Mouse (Mus musculus): ENCODE results near the gene Gm37240. TPM values are rescaled to one million over a fixed set of nuclear protein-coding genes. Genes with fewer than 3 reads are reported as not detected.

Gene Gm37240
- polyA plus RNA-seq, 1 experiment from 2014 or later = 14.9 TPM

MicroRNAs encoded within 50 kb of the gene (microRNA counts, 519-probe panel; counts per million panel counts)
- microRNA mmu-miR-466k = 570 counts per million, percentile 2 among the panel's probes with 10 or more counts

Small RNAs within 50 kb of the gene (microRNA-seq; reads per million reads assigned to microRNA genes)
- gene Mir466k = not detected

Other genes starting within 250 kb of the Gm37240 start
- 9.5 and 10.9 TPM in 2 replicates for gene Fam160a1, start 70.2 kb downstream of the Gm37240 start, polyA plus RNA-seq (2015; fragmentation: Nextera tagmentation; extraction: Ambion mirVana)
- 4.2 and 4.4 TPM in 2 replicates for gene Glt28d2, start within 50 bp of the Gm37240 start, polyA plus RNA-seq (2015; fragmentation: Nextera tagmentation; extraction: Ambion mirVana)
- gene Sh3d19, start 83.6 kb upstream of the Gm37240 start, polyA plus RNA-seq (2015; fragmentation: Nextera tagmentation; extraction: Ambion mirVana) = 40.1 and 41.7 TPM in 2 replicates
- gene Prss48, start 115.0 kb upstream of the Gm37240 start, polyA plus RNA-seq (2015; fragmentation: Nextera tagmentation; extraction: Ambion mirVana) = 0.19 TPM in 1 of 2 replicates, not detected in the other

Data from limb, embryonic 15.5 days (tissue).